Mouse (Mus musculus) kidney, postnatal 14 days (tissue): Measurements from ENCODE around the gene Emb.

Experiments
- DNase-seq: peaks from one replicate; pipeline ENCODE4 v3.0.0; 2022; ENCODE audit warnings: mixed read lengths

Gene Emb

DNA sequence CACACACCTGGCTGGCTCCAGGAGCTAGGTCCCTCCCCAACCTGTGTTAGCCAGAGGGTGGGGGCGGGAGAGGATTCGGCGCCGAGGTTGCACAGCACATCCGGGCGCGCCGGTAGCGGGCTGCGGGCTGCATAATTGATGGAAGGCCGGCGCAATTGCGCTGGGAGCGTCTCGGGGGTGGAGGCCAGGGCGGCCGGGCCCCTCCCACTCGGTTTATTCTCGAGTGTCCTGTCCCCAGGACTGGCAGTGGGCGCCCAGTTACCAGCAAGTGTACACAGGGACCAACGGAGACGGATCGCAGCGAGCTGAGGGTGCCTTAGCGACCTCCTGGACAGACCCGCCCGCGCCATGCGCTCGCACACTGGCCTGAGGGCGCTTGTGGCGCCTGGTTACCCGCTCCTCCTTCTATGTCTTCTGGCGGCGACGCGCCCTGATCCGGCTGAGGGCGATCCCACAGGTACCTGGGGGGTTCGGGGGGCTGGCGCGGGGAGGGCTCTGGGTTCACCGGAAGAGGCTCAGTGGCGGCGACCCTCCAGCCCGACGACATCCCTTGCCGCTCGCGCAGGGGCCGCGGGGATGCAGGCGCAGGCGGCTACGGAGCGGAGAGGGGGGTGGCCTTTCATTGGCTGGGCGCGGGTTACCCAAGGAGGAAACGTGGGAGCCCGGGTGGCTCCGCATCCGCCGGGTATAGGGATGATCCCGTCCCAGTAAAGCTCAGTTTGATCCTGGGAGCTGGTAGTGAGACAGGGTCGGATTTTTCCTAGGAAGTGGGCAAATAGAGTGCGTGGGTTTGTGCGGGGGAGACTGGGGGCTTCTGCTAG, 12.4 kb downstream of the Emb start, which contains the start of gene Gm17509:
TSS of gene Gm17509 (minus strand) at position 575 of the 821 bp plus-strand sequence.
- DNase-seq, result peak; percentile 41

DNA sequence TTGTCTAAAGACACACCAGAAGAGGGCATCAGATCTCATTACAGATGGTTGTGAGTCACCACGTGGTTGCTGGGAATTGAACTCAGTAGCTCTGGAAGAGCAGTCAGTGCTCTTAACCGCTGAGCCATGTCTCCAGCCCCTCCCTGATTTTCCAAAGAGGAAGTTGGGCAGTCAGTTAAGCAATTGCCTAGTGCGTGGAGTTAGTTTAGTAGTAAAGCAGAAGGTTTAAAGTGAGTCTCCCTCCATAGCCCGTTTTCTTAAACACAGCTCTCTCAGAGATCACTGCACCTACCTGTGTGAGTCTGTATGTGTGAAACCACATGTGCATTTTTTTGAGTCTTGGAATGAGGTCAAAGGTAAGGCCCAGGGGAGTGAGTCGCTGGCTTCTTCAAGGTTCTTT, 14.8 kb downstream of the Emb start:
- DNase-seq, result no peak

DNA sequence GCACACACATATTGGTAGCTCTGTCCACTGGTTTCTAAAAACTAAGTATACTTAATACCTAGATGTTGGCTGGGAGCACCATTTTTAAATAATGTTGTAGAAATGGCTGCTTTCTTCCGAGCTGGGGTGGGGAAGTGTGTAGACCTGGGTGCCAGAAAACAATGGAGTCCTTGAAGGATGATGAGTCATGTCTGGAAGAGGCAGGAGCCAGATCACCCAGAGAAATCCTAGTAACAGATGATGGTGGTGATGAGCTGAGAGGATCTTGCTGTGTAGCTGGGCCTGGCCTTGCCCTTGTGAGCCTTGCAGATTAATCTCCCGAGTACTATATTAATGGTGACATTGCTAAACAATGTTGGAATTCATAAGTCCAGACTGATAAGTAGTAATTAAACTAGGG, 16.6 kb downstream of the Emb start:
- no peak for DNase-seq

DNA sequence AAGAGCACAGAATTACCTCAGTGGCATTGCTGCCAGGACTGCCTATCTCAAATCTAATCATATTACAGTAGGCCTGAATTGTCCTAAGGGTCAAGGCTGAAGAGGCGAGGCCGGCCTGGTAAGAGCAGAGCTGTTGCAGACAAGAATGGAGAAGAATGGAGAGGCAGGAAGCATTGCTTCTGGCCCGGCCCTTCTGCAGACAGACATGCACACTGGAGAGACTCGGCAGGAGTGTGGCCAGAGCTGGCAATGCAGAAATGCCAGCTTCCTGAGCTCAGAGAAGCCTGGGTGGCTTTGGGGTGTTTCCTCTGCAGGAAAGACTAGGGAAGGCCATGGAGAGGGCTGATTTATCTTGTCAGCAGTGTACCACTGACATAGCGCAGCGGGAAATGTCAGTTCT, 17.2 kb downstream of the Emb start:
- DNase-seq, result no peak

DNA sequence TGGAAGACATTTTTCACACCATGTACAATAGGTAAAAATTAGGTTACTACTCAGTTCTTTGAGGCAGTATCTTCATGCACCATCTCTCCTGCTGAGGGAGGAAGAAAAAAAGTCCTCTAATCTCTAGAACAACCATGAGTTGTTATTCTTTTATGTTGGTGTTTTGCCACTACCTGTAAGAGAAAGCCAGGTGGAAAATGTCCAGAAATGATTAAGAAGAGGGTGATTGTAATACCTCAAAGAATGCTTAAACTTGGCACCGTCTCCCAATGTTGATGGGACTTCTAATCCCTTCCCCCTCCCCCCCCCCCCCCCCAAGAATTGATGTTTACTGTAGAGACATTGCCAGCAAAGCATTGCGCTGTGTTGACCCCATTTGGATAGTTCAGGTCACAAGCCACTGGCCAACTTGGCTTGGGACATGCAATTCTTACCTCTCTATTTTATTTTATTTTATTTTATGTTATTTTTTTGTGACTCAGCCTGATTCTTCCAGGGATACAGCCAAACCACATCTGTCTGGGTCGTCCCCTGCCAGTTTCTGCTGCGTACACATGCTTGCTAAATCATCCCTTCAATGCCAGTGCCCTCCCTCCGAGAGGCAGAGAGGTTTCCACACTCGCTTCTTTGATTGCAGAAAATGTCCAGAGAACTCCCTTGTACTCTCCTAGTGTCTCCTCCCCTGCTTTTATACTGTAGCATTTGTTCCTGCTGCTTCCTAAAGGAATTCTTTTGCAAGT, 22.2 kb downstream of the Emb start:
- no peak for DNase-seq

DNA sequence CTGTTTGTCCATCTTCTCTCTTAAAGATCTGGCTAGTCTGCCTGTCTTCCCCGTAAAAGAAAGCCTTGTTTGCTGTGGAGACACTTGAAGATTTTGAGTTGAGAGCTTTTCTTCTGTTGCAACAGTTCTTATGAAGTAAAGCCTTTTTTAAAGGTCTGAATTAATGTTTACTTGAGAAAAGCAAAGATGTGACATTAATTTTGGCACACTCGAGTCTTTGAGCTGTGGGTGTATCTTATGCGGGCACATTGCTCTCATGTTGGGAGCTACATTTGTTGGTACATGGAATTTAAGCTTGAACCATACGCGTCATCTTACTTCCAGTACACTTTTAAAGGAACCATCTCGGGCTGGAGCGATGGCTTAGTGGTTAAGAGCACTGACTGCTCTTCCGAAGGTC, 25.5 kb downstream of the Emb start:
- no peak for DNase-seq

DNA sequence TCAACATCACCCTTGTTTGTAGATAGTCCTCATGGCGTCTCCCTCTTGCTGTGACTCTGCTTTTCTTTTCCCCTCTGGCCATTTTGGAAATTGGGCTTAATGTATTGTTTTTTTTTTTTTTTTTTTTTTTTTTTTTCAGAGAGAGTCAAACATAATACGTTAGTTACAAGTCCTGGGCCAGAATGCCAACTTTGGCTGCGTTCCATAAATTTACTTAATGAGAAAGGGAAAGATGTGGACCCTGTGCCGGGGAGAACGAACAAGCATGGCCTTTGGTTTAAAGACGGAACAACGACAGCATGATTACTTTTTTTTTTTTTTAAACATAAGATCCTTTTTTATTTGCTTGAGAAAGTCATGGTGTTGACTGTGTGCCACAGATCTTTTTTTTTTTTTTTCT, 26.1 kb downstream of the Emb start:
- DNase-seq, result peak; percentile 15

DNA sequence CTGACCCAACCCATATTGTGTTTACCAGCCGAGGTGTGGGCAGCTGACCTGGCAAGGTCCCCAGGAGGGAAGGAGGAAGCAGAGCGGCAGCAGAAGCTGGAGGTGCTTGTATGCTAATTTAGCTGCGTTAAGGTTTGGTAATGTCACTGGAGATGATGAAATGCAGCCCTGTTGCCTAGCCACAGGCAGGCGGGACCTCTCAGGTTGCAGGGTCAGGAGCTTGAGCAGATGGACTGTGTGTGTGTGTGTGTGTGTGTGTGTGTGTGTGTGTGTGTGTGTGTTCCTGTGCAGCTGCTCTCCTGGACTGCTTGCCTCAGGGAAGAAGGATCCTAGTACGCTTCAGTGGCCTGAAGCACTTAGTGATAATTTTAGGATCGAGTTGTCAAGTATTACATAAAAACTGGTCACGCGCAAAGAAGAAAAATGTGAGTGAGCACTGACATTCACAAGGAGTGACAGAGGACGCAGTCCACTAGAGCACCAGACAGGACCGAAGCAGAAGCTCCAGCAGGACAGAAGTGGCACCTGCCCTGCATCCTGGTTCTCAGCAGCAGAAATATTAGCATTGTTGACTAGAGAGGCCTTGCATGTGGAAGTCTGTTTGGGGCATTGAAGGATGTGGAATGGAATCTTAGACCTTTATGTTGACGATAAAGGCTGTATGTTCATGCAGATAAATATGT, 27.3 kb downstream of the Emb start:
- peak; percentile 61 for DNase-seq

DNA sequence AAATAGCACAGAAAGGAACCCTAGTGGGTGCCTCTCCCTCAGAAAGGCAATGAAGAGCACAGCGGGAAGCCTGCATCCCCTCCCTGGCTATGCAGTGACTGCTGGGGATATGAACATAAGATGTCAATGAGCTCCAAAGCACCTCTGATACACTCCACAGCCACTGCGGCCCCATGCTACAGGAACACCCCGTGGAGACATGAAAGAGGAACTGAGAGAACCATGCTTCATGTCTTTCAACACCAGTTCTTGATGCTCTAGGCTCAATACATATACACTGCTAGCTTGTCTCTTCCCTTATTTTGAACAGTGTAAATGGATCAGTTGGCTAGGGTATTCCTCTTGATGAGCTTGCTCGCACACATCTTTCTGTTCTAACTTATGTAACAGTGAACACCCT, 28.8 kb downstream of the Emb start:
- DNase-seq, result no peak

DNA sequence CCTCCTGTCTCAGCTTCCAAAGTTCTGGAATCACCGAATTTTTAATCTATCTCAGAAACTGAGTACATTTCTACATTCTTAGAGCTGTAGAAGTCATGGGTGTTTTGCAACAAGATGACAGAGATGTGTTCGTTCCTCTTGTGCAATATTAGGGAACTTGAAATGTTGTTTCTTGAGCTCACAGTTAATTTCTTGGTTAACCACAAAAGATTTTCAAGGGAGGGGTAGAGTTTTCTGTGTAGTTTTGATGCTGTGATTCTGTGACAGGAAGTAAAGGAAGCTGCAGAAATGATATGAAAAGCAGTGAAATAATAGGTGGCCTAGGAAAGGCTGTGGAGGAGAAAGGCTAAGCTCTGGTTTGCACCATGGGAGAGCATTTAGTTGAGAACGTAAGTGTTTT, 33.7 kb downstream of the Emb start:
- DNase-seq, result no peak

DNA sequence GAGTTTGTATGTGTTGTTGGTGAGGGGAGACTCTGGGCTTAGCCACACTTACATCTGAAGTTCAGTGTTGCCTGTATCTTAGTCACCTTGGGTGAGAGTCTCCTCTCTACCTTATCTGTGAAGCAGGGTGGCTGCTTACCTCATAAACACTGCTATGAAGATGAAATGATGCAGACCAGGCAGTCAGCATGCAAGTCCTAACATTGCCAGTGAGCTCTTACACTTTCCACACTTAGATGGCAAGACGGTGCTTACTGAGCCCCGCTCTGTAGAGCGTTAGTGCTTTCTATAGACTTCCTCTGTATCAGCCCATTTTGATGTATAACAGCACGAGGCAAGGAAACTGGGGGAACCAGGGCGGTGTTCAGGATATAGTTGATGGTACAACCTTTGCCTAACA, 34.3 kb downstream of the Emb start:
- DNase-seq, result no peak

DNA sequence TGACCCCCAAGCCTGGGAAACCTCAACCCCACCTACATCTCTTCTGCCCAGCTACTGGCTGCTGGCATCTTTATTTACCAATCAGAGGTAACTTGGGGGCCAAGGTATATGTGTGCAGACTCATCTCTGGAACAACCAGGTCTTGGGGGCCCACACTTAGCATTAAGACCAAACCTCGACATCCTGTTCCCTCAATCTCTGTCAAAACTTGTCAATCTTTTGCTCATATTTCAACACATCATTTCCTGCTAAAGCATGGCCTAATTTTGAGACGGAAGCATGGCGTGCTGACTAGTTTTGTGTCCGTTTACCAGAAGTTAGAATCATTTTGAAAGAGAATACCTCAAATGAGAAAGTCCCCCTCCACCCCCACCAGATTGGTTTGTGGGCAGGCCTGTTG, 52.4 kb downstream of the Emb start:
- no peak for DNase-seq

DNA sequence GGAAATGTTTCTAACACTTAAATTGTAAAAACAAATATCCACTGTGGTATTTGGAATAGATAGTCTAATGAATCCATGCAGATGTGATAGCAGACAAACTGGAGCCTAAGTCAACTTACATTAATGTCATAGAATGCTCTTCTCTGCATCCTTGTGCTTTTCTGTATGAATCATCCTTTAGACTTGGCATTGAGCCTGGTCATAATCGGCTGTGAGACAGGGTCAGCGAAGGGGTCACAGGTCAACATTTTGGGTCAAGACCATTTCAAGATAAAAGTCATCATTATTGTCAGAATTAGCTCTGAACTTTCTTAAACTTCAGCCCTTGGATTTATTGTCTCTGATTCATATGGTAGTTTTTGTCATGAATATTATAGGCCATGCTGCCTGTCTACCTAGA, 57.8 kb downstream of the Emb start:
- no peak for DNase-seq

DNA sequence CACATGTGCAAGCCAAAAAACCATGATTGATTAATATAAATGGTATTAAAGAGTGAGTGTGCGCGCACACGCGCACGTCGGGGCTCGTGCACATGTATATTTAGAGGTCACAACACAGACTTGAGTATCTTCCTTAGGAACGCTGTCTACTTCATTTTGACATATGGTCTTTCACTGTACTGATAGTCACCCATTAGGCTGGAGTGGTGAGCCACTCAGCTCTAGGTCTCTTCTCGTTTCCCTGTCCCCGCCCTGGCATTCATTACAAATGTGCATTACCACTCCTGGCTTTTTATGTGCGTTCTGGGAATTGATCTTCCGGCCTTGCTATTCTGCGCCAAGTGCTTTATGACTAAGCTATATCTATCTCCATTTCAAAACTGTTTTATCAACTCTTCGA, 59.6 kb downstream of the Emb start:
- no peak for DNase-seq

DNA sequence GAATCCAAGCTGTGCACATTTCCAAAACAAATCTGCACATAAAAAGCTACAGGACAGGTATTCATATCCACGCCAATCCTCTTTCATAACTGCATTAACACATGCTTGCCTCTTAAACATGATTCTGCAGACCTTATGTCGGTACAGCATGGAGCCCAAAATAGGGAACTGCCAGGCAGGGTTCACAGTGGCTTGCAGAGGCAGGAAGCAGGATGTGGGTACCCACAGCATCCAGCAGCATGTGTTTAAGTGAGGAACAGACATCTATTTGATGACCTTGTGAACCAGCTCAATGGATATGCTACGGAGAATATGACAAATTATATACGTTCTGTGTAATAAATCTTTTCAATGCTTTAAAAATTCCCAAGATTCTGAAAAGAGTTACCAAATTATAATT, 75.7 kb downstream of the Emb start:
- DNase-seq, result no peak

DNA sequence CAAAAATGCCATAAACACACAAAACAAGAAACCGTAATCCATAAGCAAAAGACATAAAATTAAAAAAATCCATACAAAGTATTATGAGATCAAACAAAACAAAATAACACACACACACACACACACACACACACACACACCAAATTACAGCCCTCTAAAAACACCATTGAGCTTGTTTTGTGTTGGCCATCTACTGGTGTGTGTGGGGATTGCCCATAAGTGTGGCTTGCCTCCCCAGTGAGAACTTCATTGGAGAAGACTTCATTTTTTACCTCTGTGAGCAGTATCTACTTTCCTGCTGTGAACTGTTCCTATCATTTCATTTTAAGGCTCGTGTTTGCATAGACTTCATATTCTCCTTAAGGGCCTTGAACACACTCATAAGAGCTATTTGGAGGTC, 78.6 kb downstream of the Emb start:
- DNase-seq, result no peak

DNA sequence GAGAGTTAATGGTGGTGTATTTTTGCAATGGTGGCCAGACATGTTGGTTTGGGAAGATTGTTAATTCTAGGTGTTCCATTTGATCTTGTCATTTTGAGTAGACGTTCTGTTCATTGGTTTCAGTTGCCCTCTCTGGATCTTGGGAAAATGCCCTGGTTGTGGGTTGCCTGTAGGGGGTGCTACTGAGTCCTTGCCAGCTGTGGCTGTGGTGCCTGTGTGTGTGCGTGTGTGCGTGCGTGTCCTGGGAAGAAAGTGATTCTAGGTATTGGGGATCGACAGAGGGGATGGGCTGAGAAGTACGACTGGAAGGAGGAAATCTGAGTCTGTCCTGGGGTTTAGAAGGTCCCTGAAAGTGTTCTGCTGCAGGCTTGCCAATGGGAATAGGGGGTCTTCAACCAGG, 79.1 kb downstream of the Emb start:
- no peak for DNase-seq

DNA sequence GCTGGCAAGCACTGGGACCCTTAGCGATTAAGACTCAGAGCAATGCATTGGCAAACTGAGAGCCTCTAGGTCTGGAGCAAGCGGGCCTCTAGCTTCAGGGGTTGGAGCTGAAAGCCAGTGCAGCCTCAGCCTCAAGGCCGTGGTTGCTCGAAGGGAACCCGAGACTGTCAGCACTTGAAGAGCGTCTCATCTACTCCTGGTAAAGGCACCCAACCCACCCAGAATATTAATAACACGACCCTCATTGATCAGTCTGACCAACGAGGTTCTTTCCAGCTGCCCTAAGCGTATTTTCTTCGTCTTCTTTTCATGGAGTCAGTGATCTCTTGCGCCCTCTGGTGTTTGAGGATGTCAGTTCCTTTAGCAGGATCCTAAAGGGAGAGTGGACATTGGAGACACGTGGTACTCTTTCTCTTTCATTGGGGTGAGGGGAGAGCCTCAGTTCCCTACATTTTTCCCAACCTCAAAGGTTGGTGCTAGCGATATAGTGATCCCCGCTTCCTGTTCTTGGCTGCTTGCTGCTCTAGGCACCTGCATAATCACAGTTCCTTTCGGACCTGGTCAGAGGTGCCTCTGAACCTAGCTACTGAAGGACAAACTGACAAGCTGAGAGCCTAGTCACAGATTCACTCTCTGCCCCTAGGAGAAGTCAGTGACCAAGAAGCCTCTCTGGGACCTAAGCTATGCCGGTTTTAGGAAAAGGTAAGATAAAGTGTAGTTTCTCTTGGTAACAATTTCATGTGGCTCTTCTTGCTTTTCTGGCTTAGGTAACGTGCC, 81.3 kb downstream of the Emb start:
- peak; percentile 69 for DNase-seq

DNA sequence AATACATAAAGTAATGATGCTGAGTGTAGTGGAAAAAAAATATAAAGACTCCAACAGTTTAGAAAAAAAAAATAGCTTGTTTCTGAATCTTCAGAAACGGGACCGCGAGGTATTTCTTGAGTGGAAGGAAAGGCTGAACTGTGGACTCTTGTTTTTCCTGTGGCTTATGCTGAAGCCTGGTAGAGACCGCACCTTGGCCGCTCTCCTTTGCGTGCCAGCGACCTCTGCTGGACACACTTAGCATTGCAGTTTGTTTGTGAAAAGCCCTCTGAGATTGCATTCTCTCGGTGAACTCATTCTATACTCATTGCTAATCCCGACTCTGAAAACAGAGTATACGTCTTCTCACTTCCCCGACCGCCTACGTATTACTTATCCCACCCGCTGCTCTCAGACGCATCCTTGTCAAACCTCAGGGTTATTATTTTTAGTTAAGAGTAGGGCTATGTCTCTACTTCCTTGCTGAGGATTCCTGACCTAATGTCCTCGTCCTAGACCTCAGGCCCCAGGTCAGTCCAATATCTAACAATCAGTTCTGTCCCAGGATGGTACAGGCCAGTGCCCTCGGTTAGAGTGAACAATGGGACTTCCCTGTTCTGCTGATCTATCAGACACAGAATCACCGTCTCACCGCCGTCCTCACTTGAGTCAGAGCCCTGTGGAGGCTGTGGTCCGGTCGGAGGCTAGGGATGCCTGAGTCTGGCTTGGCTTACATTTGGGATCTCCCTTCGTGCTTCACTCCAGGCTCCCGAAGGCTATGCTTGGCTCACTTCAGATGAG, 103.3 kb downstream of the Emb start:
- peak; percentile 67 for DNase-seq
